Mouse (Mus musculus) C2C12 (cell line): ENCODE results near the gene Zfp46. TPM values are rescaled to one million over a fixed set of nuclear protein-coding genes. Genes with fewer than 3 reads are reported as not detected.
A peak's percentile ranks its signal among the peaks of the same experiment; 100 is the strongest.

Experiments used
- H3K27me3 ChIP-seq: one replicate; pipeline ENCODE4 v1.6.1; 2011; ENCODE audit not compliant: control insufficient read depth, insufficient read depth, insufficient read length
- H3K36me3 ChIP-seq: one replicate; pipeline ENCODE4 v1.6.1; 2011; ENCODE audit not compliant: control insufficient read depth, insufficient read depth
- H3K4me3 ChIP-seq: one replicate; pipeline ENCODE4 v1.5.1; 2011; ENCODE audit warnings: mild to moderate bottlenecking, control low read depth; ENCODE audit not compliant: poor library complexity, insufficient read depth, severe bottlenecking
- H3K79me2 ChIP-seq: one replicate; pipeline ENCODE4 v1.6.1; 2011; ENCODE audit not compliant: control insufficient read depth, insufficient read depth
- H3K79me3 ChIP-seq: one replicate; pipeline ENCODE4 v1.6.1; 2011; ENCODE audit warnings: low read depth, control low read depth
- H3ac ChIP-seq: one replicate; pipeline ENCODE3; 2011; ENCODE audit warnings: low read depth; ENCODE audit not compliant: control insufficient read depth, insufficient read length
- CEBPB ChIP-seq: IDR thresholded peaks from one replicate; pipeline ENCODE4 v1.6.1; 2011; ENCODE audit warnings: low read depth, mild to moderate bottlenecking, control low read depth, moderate library complexity
- CTCF ChIP-seq: IDR thresholded peaks from one replicate; pipeline ENCODE4 v1.5.1; 2011; ENCODE audit not compliant: control insufficient read depth, insufficient read depth, insufficient read length
- FOSL1 ChIP-seq: IDR thresholded peaks from one replicate; pipeline ENCODE4 v1.8.0; 2011; ENCODE audit warnings: mild to moderate bottlenecking, low read length; ENCODE audit not compliant: poor library complexity, insufficient read depth, severe bottlenecking
- MAX ChIP-seq: IDR thresholded peaks from one replicate; pipeline ENCODE4 v1.6.1; 2011; ENCODE audit warnings: mild to moderate bottlenecking, control low read depth
- MYOD1 ChIP-seq: IDR thresholded peaks from one replicate; pipeline ENCODE4 v1.6.1; 2011; ENCODE audit warnings: low read depth; ENCODE audit not compliant: control insufficient read depth, insufficient read length
- MYOG ChIP-seq: IDR thresholded peaks from one replicate; pipeline ENCODE4 v1.6.1; 2011; ENCODE audit not compliant: control insufficient read depth, insufficient read length; ENCODE audit errors: extremely low read depth
- USF1 ChIP-seq: IDR thresholded peaks from one replicate; pipeline ENCODE4 v1.6.1; 2011; ENCODE audit warnings: low read depth, mild to moderate bottlenecking, control low read depth, moderate library complexity
- polyA plus RNA-seq: library from polyadenylated mRNA; unstranded; fragments of >200 nt; fragmentation: generic; extraction: Trizol; gene quantifications from one replicate; pipeline ENCODE4 v1.2.1, GENCODE M21; 2012; ENCODE audit warnings: missing spikeins

The Zfp46 gene
- polyA plus RNA-seq, 1 experiment: 5.2 TPM

DNA sequence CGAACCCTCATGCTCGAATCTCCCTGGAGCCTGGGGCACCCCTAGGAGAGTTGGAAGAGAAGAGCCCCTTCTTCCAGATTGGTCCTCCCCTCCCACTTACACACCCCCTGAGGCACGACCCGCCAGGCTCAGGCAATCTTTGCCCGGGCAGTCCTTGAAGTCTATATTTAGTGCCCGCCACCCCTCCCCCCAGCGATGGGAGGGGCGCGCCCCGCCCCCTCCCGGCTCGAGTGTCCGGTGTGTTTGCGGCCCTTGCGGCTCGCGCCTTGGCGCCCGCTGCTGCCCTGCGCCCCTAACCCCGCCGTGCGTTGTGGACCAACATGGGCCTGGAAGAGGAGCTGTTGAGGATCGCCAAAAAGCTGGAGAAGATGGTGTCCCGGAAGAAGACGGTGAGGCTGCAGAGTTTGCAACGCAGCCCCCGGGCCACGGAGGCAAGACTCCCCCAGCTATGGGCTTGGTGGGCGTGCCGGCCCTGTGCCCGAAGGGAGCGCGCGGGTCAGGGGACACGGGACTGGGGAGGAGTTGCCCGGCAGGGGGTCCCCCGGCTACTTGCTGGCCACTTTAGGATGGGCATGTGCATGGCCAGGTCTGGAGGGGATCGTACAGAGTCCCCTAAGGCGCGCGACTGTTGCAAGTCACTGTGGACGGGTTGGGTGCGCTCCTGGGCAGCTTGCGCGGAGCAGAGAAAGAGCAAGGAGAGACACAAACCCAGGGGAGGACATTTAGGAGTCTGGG, 36.6 kb upstream of the Zfp46 start, which contains the start of gene Tcea3:
Gene Tcea3, plus strand, starts transcription at position 1 of the 735 bp plus-strand sequence.
- Histone ChIP-seq H3K4me3 (peak within 1 kb of the TSS; percentile 11), H3K79me3 (no peaks in the 10 kb centered on the region), H3K27me3 (no peaks in the 10 kb centered on the region), H3K36me3 (no peaks in the 10 kb centered on the region), H3K79me2 (no peaks in the 10 kb centered on the region), H3ac (peak within 1 kb of the TSS; percentile 62)
- TF ChIP-seq CEBPB (no peak), USF1 (no peak), MYOD1 (no peak)

- no peak for TF ChIP-seq MAX
- TF ChIP-seq CTCF: no peak
- no peak for TF ChIP-seq FOSL1
- no peak for TF ChIP-seq MYOG
- no peak for TF ChIP-seq CEBPB
- no peak for TF ChIP-seq MYOD1
- no peak for TF ChIP-seq USF1
- Histone ChIP-seq H3K36me3 (no peaks in the 10 kb centered on the region), H3ac (peak overlapping the region; percentile 62), H3K79me3 (no peaks in the 10 kb centered on the region), H3K4me3 (peak overlapping the region; percentile 11), H3K27me3 (no peaks in the 10 kb centered on the region), H3K79me2 (no peaks in the 10 kb centered on the region)
These were observed 35.8 kb upstream of the Zfp46 start for GRCm38 (mm10) chr4:136248464-136249331.

DNA sequence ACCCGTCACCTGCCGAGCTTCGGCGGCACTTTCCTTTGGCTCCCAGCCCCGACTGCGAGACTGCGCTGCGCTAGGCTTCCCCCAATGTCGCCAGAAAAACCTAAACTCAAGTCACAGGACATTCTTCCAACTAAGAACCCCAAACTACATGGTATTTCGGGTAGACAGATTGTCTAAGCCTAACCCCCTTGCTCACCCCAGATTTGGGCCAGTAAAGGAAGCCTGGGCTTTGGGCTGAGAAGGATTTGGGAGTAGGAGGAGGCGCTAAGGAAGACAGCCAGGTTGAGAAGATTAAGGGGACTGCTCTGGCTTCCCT, 35.2 kb upstream of the Zfp46 start:
- Histone ChIP-seq H3ac (no peak overlapping the region), H3K36me3 (no peaks in the 10 kb centered on the region), H3K4me3 (no peak overlapping the region), H3K79me2 (no peaks in the 10 kb centered on the region), H3K79me3 (no peaks in the 10 kb centered on the region), H3K27me3 (no peaks in the 10 kb centered on the region)
- no peak for TF ChIP-seq MYOD1
- TF ChIP-seq CEBPB: no peak
- no peak for TF ChIP-seq MYOG
- no peak for TF ChIP-seq CTCF
- no peak for TF ChIP-seq MAX
- no peak for TF ChIP-seq USF1
- no peak for TF ChIP-seq FOSL1

- no peaks in the 10 kb centered on the region for H3K79me3 ChIP-seq
- H3K4me3 ChIP-seq: no peak overlapping the region
- H3K79me2 ChIP-seq: no peaks in the 10 kb centered on the region
- H3K27me3 ChIP-seq: no peaks in the 10 kb centered on the region
- TF ChIP-seq FOSL1 (peak; percentile 25), MAX (peak; percentile 69), MYOD1 (no peak)
- no peaks in the 10 kb centered on the region for H3K36me3 ChIP-seq
- no peak overlapping the region for H3ac ChIP-seq
These were observed 34.7 kb upstream of the Zfp46 start for GRCm38 (mm10) chr4:136249780-136250179.

GRCm38 (mm10) chr4:136255919-136256318, 28.6 kb upstream of the Zfp46 start:
- no peak overlapping the region for H3ac ChIP-seq
- no peaks in the 10 kb centered on the region for H3K27me3 ChIP-seq
- no peak overlapping the region for H3K4me3 ChIP-seq
- TF ChIP-seq MAX (no peak), MYOG (no peak), MYOD1 (no peak), CEBPB (no peak), FOSL1 (no peak), CTCF (no peak), USF1 (no peak)
- no peaks in the 10 kb centered on the region for H3K36me3 ChIP-seq
- no peaks in the 10 kb centered on the region for H3K79me3 ChIP-seq
- no peaks in the 10 kb centered on the region for H3K79me2 ChIP-seq

GRCm38 (mm10) chr4:136256696-136257095, 27.8 kb upstream of the Zfp46 start:
- no peaks in the 10 kb centered on the region for H3K79me3 ChIP-seq
- H3K4me3 ChIP-seq: no peak overlapping the region
- H3K27me3 ChIP-seq: no peaks in the 10 kb centered on the region
- H3K36me3 ChIP-seq: no peaks in the 10 kb centered on the region
- H3ac ChIP-seq: no peak overlapping the region
- no peaks in the 10 kb centered on the region for H3K79me2 ChIP-seq
- TF ChIP-seq USF1: no peak
